Mouse (Mus musculus) adrenal gland, postnatal 36 days (tissue): ENCODE measurements around the gene Pcgf5. TPM values are rescaled to one million over a fixed set of nuclear protein-coding genes. Genes with fewer than 3 reads are reported as not detected.
A peak's percentile ranks its signal among the peaks of the same experiment; 100 is the strongest.

Experiments used
- DNase-seq, 2 experiments: peaks; one replicate each; pipeline ENCODE4 v3.0.0; 2021; ENCODE audit warnings: mixed read lengths in 1 of 2
- long read RNA-seq, 2 experiments: library from polyadenylated mRNA; stranded (forward); transcript quantifications; one replicate each; pipeline ENCODE4 v2.0.0; 2021; ENCODE audit warnings: borderline sequencing depth in 2 of 2
- total RNA-seq, 2 experiments: library from RNA; stranded (reverse); gene quantifications; 2 replicates each; pipeline ENCODE4 v1.2.3; 2021

The Pcgf5 gene
- 10 to 100 TPM; 26.4 to 32.3 TPM for total RNA-seq
- long read RNA-seq, experiment 1, full-length matches to known transcripts: 34 of 42 reads
- long read RNA-seq, experiment 1, partial matches to known transcripts: 0 of 42 reads
- long read RNA-seq, experiment 1, other reads (novel, unspliced or antisense): 8 of 42 reads
- long read RNA-seq, experiment 2, full-length matches to known transcripts: 4 of 5 reads
- long read RNA-seq, experiment 2, partial matches to known transcripts: 0 of 5 reads
- long read RNA-seq, experiment 2, other reads (novel, unspliced or antisense): 1 of 5 reads

GRCm38 (mm10) chr19:36348161-36348800 lies at the start of gene Pcgf5:
TSS of gene Pcgf5 (plus strand) at chr19:36348309.
- DNase-seq: peak; percentile 89 to 92

- no peak for DNase-seq
Observed at GRCm38 (mm10) chr19:36305542-36305941, 42.6 kb upstream of the Pcgf5 start.

GRCm38 (mm10) chr19:36314010-36314409 lies 34.1 kb upstream of the Pcgf5 start:
- no peak for DNase-seq

GRCm38 (mm10) chr19:36319735-36320134 lies 28.4 kb upstream of the Pcgf5 start:
- DNase-seq: no peak

GRCm38 (mm10) chr19:36321066-36321465 lies 27.0 kb upstream of the Pcgf5 start:
- no peak for DNase-seq

- DNase-seq: no peak
Observed at GRCm38 (mm10) chr19:36323326-36323725, 24.8 kb upstream of the Pcgf5 start.

- no peak for DNase-seq
Observed at GRCm38 (mm10) chr19:36328678-36329077, 19.4 kb upstream of the Pcgf5 start.

- no peak for DNase-seq
Observed at GRCm38 (mm10) chr19:36347376-36347775, 733 bp upstream of the Pcgf5 start.

- DNase-seq: no peak
Observed at GRCm38 (mm10) chr19:36347831-36348160, 313 bp upstream of the Pcgf5 start.

- peak; percentile 87 to 88 for DNase-seq
Observed at GRCm38 (mm10) chr19:36348801-36349486, 835 bp downstream of the Pcgf5 start.

- no peak for DNase-seq
Observed at GRCm38 (mm10) chr19:36349487-36349955, 1.4 kb downstream of the Pcgf5 start.

- no peak for DNase-seq
Observed at GRCm38 (mm10) chr19:36350181-36350580, 2.1 kb downstream of the Pcgf5 start.

- no peak for DNase-seq
Observed at GRCm38 (mm10) chr19:36350870-36351269, 2.8 kb downstream of the Pcgf5 start.

- no peak for DNase-seq
Observed at GRCm38 (mm10) chr19:36362541-36362940, 14.4 kb downstream of the Pcgf5 start.

GRCm38 (mm10) chr19:36364757-36365156 lies 16.6 kb downstream of the Pcgf5 start:
- no peak for DNase-seq

- no peak for DNase-seq
Observed at GRCm38 (mm10) chr19:36371478-36371877, 23.4 kb downstream of the Pcgf5 start.

GRCm38 (mm10) chr19:36373056-36373621 lies 25.0 kb downstream of the Pcgf5 start:
- DNase-seq: no peak

GRCm38 (mm10) chr19:36375200-36375783 lies 27.2 kb downstream of the Pcgf5 start:
- peak; percentile 60 to 62 for DNase-seq

GRCm38 (mm10) chr19:36377729-36378128 lies 29.6 kb downstream of the Pcgf5 start:
- DNase-seq: no peak

- no peak for DNase-seq
Observed at GRCm38 (mm10) chr19:36378511-36379232, 30.6 kb downstream of the Pcgf5 start.

GRCm38 (mm10) chr19:36382901-36383300 lies 34.8 kb downstream of the Pcgf5 start:
- no peak for DNase-seq

- DNase-seq: no peak
Observed at GRCm38 (mm10) chr19:36383977-36384376, 35.9 kb downstream of the Pcgf5 start.
